Mouse (Mus musculus): ENCODE measurements around the gene Morc3. TPM values are rescaled to one million over a fixed set of nuclear protein-coding genes. Genes with fewer than 3 reads are reported as not detected.
A peak's percentile ranks its signal among the peaks of the same experiment; 100 is the strongest.

Gene Morc3
- polyA plus RNA-seq, 2 experiments from 2014 or later: 90.1 to 129 TPM

DNA sequence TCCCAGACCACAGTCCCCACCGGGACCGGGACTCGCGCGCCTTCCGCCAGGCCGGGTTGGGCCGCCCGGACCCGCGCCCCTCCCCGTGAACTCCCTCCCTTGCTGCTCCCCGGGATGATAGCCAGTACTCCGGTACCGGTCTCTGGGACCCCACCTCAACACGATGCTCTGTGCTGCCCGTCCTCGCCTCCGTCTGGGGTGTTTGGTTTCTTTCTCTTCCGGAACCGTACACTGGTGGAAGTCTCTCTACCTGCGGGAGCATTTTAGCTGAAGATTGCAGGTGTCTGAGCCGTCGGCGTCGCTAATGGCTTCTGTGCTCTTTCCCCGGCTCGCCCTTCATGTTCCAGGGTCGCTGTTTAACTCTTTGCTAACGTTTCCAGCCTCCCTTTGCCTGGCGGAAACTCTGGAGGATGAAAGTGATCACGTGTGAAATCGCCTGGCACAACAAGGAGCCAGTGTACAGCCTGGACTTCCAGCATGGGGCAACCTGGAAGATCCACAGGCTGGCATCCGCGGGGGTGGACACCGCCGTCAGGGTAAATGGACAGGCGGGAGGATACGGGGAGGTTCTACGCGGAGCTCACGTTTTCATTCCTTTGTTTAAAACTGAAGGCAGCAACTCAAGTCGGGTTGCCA is 52.3 kb downstream of the Morc3 start:
- ATAC-seq: peak; percentile 44

GRCm38 (mm10) chr16:93884722-93885113 is 52.8 kb downstream of the Morc3 start:
- ATAC-seq: no peak

DNA sequence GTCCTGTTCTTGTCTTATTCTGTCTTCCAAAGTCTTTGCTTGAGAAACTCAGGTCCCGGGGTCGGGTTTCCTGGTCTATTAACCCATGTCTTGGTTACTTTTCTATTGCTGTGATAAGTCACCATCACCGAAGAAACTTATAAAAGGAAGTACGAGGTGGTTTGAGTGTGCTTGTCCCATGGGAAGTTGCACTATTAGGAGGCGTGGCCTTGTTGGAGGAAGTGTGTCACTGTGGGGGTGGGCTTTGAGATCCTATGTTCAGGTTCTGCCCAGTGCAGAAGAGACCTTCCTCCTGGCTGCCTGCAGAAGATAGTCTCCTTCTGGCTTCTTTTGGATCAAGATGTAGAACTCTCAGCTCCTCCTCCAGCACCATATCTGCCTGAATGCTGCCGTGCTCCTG is 56.6 kb downstream of the Morc3 start:
- no peak for ATAC-seq

DNA sequence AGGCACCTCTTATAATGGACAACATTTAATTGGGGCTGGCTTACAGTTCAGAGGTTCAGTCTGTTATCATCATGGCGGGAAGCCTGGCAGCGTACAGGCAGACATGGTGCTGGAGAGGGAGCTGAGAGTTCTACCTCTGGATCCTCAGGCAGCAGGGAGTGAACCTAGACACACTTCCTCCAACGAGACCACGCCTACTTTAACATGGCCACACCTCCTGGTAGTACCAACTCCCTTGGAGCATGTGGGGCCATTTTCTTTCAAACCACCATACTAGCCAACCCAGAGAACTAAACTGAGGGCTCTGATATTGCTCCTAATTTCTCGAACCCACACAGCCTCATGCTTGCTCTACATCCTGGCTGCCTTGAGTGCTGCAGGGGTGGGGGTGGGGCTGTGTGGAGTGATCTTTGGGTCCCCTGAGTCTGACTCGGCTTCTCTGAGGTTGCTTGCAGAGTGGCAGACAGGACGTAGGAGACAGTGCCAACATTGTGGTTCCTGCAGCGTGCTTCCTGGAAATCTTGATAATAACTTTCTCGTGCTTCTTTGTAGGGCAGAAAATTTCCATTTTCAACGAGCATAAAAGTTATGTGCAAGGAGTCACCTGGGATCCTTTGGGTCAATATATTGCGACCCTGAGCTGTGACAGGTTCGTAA is 59.2 kb downstream of the Morc3 start:
- ATAC-seq: no peak

DNA sequence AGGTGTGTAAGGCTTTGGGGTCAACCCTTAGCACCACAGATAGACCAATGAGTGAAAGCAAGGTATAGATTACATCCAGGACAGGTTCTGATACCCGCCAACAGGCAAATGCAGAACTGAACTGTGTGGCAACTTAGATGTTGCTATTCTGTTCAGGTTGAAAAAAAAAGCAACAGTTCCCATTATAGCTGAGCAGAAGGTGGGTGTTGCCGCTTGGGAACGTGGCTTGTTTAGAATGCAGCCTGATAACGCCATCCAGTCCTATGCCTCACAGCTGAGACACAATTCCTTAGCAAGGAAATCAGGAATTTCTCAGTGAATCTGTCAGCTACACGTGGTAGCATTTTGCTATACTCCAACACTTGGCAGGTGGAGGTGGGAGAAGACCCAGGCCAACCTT is 61.4 kb downstream of the Morc3 start:
- no peak for ATAC-seq

DNA sequence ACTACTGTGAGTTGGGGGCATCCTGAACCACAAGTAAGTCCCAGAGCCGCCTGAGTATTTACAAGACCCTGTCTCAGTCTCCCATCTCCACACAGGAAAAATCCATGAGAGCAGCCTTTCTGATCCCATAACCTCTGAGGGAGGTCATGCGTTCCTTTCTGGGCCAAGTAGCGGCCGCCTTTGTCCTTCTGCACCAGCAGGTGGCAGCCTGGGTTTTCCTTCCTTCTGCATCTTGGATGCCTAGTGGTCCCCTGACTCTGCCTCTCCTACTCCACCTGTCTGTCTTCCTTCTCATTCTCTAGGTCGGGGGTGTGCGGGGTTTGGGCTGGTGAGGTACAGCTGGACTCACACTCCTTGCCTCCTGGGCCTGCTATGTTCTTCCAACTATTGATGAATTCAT is 71.1 kb downstream of the Morc3 start:
- ATAC-seq: no peak

- ATAC-seq: peak; percentile 71
These were observed 74.5 kb downstream of the Morc3 start for GRCm38 (mm10) chr16:93906156-93907014.

DNA sequence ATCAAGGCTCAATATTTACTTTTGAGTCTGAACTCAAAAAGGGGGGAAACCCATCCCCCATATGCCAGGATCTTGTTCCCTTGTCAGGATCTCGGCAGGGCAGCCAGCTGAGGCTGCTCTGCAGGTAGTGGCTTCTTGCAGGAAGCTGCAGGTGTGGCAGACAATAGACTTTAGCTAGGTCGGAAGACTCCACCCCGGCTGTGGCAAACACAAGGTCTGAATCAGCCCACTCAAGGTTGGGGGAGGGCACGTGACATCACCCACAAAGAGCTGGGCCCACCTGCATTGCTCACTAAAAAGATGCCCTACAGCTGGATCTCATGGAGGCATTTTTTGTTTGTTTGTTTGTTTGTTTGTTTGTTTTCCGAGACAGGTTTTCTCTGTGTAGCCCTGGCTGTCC is 75.8 kb downstream of the Morc3 start:
- ATAC-seq: no peak

DNA sequence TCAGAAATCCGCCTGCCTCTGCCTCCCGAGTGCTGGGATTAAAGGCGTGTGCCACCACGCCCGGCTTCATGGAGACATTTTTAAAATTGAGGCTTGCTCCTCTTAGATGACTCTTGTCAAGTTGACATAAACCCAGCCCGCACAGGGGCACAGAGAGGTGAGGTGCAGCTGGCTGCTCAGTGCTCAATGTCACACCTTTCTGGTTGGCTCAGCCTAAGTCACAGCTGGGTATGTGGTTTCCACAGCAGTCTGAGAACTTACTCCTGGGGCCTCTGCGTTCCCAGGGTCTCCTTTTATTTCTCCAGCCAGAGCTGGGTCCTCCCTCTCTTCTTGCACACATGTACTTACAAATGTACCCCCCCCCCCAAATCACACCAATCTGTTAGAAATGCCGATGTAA is 76.3 kb downstream of the Morc3 start:
- no peak for ATAC-seq

DNA sequence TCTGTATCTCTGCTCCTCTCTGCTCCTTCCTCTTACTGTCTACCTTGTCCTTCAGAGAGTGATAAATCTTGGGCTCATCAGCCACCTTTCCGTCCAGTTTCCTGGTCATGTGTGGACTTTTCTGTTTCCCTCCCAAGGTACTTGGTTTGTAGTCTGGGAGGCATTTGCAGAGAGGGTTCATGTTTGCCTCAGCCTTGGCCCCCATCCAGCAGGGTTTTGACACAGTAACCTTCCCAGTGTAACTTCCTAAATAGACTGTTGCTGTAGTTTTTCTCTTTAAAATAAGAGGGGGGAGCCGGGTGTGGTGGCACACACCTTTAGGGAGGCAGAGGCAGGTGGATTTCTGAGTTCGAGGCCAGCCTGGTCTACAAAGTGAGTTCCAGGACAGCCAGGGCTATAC is 78.0 kb downstream of the Morc3 start:
- no peak for ATAC-seq

GRCm38 (mm10) chr16:93910735-93911665 is 79.1 kb downstream of the Morc3 start:
- no peak for ATAC-seq

- no peak for ATAC-seq
These were observed 80.2 kb downstream of the Morc3 start for GRCm38 (mm10) chr16:93912158-93912557.

DNA sequence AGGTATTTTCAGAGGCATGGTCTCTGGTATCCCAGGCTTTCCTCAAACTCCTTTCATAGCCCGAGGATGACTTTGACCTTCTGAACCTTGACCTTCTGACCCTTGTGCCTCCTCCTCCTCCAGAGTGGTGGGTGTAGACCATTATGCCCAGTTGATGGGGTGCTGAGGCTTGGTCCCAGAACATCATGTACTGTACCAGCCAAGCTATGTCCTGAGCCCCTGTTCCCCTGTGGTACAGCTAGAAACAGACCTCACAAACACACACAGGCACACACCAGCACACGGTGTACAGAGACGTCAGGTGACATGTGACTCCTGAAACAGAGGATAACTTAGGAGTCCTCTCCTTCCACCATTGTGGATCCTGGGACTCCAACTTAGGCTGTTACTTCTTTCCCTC is 80.9 kb downstream of the Morc3 start:
- ATAC-seq: no peak

DNA sequence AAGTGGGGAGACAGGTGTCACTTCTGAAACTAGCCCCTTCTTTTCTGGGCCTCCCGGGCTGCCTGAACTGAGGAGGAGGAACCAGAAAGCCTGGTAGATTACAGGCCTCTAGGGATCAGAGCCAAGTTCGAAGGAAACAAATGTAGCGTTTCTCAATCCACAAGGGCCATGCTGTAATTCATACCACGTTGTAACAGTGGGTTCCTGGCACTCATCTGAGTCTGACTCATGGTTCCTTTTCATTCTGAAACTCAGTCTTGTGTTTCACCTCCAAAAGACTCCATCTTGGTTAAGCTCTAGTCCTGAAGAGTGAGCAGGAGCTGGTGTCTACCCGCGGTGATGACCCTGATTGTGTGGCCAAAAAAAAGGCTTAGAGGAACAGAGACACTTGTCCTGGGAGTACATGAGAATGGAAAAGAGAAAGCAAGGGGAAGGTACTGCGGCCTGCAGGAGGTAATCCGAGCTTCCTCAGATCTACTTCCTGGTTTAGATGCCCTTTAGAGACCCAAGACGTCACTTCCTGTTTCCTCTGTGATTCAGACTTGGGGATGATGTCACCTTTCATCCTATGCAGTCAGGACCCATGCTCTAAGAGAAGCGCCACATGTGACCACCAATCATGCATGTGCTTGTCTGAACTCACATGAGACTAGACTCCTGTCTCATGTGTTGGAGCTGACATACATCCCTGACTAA is 82.1 kb downstream of the Morc3 start:
- ATAC-seq: peak; percentile 67

DNA sequence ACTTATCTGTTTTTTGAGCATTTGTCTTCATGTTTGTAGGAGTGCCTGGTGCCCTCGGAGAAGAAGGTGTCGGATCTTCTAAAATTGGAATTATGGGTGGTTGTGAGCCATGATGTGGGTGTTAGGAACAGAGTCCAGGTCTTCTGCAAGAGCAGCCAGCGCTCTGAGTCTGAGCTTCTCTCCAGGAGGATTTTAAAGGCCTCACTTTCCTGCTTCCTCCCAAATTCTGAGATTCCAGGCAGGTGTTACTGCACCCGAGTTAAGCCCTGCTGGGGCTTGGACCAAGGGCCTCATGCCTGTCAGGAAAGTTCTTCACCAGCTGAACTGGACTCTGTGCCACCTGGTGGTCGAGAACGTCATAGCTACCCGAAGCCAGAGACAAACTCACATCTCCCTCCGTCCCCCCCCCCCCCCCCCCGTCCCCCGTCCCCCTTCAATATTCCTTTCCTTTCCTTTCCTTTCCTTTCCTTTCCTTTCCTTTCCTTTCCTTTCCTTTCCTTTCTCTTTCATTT is 83.5 kb downstream of the Morc3 start:
- ATAC-seq: no peak

DNA sequence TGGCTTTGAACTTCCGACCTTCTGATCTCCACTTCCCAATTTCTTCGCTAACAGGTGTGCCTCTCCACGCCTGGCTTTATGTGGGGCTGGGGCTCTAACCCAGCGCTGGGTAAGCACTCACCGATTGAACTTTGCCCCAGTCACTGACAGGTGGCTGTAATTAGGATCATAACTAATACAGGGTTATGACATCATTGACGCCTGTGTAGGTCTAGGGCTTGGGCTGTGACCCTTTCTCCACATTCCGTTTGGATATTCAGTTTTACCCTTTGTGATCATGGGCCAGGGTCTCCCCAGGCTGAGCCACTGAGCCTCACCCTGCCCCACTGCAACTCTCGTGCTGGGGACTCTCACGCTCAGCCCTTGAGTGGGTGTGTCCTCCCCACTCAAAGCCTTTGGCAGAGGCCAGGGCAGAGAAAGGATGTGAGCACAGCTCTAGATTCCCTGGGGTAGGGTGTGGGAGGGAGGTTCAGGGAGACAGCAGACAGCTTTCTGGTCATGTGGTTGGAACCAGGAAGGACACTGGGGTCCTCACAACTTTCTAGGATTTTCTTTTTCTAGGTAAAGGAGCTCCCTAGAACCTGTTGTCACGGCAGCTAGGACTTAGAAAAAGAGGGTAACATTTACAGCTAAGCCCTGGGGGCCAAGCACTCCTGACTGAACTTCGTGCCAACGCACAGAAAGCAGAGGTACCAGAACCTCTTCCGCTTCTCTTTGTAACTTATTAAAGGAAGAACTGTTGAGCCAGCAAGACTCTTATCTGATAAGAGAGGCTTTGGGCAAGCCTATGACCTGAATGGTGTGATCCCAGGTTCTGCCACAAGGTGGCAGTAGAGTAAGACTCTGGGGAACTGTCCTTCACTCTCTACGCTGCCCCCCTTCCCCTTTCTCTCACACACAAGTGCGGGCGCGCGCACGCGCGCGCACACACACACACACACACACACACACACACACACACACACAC is 86.1 kb downstream of the Morc3 start:
- ATAC-seq: peak; percentile 80

- ATAC-seq: no peak
These were observed 86.7 kb downstream of the Morc3 start for GRCm38 (mm10) chr16:93918679-93919060.

GRCm38 (mm10) chr16:93919189-93919588 is 87.3 kb downstream of the Morc3 start:
- no peak for ATAC-seq

DNA sequence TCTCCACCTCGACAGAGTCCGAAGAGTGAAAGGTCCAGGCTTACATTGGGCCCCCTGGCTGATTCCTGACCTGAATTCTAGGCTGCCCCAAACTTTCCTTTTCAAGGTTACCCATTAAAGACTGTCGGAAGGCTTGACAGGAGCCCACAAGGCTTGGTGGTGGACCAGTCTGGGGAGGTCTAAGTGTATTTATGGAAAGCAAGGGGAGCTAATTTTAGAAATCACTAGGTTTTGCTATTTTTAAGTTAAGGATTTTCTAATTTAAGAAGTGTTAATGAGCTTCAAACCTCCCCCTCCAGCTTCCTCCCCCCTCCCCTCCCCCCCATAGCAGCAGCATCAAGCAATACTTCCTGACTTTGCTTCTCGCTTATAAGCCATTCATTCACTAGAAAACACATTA is 88.8 kb downstream of the Morc3 start:
- ATAC-seq: no peak

GRCm38 (mm10) chr16:93922835-93923389 is 91.0 kb downstream of the Morc3 start:
- no peak for ATAC-seq
